Mouse (Mus musculus) thymus, postnatal 0 days (tissue): ENCODE measurements at regions not wholly inside any gene's neighbourhood (a gene's known extent, or its start where the extent isn't known, plus 50 kb on each side); places are given as distances from the start of the nearest gene placed in this dataset.

Source experiments
- DNase-seq: peaks from one replicate; pipeline ENCODE4 v3.0.0-alpha.2; 2015; ENCODE audit warnings: low spot score

DNA sequence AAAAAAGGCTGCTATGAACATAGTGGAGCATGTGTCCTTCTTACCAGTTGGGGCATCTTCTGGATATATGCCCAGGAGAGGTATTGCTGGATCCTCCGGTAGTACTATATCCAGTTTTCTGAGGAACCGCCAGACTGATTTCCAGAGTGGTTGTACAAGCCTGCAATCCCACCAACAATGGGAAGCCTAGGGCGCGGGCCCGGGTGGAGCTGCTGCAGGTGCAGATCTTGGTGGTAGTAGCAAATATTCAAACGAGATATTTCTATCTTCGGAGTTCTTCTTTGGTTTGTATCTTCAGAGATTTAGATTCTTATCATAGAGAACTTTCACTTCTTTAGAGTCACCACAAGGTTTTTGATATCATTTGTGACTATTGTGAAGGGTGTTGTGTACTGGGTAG, 52.7 kb upstream of the Btbd35f27 start:
- peak; percentile 18 for DNase-seq
